Mouse (Mus musculus) layer of hippocampus, postnatal 25 days (tissue): Measurements from ENCODE around the gene 2310079G19Rik. TPM values are rescaled to one million over a fixed set of nuclear protein-coding genes. Genes with fewer than 3 reads are reported as not detected.

Experiments used
- DNase-seq, 2 experiments: peaks; one replicate each; pipeline ENCODE4 v3.0.0; 2022; ENCODE audit warnings: mixed read lengths in 2 of 2, low spot score in 1 of 2; ENCODE audit errors: extremely low spot score in 1 of 2
- total RNA-seq, 2 experiments: library from RNA; stranded (reverse); gene quantifications; 2 replicates each; pipeline ENCODE4 v1.2.3; 2021

Gene 2310079G19Rik
- not detected for total RNA-seq

GRCm38 (mm10) chr16:88627566-88627965, at the start of gene 2310079G19Rik:
Gene 2310079G19Rik, minus strand, starts transcription at chr16:88627666.
- no peak for DNase-seq

- DNase-seq, result no peak
Observed at GRCm38 (mm10) chr16:88671571-88671970, 44.1 kb upstream of the 2310079G19Rik start, which contains the start of gene Krtap27-1. Gene Krtap27-1, minus strand, starts transcription at chr16:88671671.

GRCm38 (mm10) chr16:88657426-88657825, 30.0 kb upstream of the 2310079G19Rik start:
- DNase-seq, result no peak

GRCm38 (mm10) chr16:88651952-88652351, 24.5 kb upstream of the 2310079G19Rik start:
- DNase-seq, result no peak

DNA sequence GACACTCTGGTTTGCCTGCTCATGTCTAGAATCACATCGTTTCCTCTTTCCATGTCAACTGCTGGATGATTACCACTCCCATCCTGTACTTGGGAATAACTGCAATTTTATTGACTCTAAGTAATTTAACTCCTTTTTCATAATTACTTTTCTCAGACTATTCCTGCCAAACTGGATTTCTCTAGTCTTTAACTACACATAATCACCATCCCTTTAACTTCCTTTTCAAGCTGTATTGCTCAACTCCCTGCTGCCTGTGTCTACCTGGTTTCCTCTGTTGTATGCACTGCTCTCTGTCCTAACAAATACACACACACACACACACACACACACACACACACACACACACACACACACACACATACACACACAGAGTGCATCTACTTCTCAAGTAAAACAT, 23.6 kb upstream of the 2310079G19Rik start:
- no peak for DNase-seq

GRCm38 (mm10) chr16:88647358-88647846, 19.9 kb upstream of the 2310079G19Rik start, which contains the start of gene Krtap26-1:
Gene Krtap26-1, minus strand, starts transcription at chr16:88647796.
- no peak for DNase-seq

GRCm38 (mm10) chr16:88646366-88647111, 19.1 kb upstream of the 2310079G19Rik start:
- DNase-seq, result no peak

GRCm38 (mm10) chr16:88640053-88640452, 12.6 kb upstream of the 2310079G19Rik start:
- no peak for DNase-seq

DNA sequence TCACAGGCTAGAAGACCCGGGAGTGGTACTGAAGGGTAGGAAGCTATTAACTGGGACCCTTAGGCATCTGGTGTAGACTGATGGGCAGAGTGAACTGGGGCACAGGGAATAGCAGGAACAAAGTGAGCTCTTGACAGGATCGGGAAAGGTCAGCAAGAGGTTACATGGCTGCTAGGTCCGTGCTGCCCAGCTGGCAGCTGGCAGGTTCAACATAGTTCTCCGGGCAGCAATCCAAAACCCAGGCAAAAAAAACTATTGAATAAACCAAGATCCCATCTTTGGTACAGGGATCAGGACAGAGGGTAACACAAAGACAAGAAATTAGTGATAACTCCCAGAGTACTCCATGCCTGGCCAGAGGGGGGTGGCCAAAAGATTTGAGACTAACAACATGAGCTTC, 7.7 kb upstream of the 2310079G19Rik start:
- DNase-seq, result no peak

- DNase-seq, result no peak
Observed at GRCm38 (mm10) chr16:88631474-88631873, 4.0 kb upstream of the 2310079G19Rik start.

GRCm38 (mm10) chr16:88612712-88613111, 14.8 kb downstream of the 2310079G19Rik start:
- DNase-seq, result no peak

GRCm38 (mm10) chr16:88611922-88612321, 15.5 kb downstream of the 2310079G19Rik start, which contains the start of gene Krtap24-1:
Gene Krtap24-1, minus strand, starts transcription at chr16:88612279.
- no peak for DNase-seq

- DNase-seq, result no peak
Observed at GRCm38 (mm10) chr16:88604570-88604969, 22.9 kb downstream of the 2310079G19Rik start.

DNA sequence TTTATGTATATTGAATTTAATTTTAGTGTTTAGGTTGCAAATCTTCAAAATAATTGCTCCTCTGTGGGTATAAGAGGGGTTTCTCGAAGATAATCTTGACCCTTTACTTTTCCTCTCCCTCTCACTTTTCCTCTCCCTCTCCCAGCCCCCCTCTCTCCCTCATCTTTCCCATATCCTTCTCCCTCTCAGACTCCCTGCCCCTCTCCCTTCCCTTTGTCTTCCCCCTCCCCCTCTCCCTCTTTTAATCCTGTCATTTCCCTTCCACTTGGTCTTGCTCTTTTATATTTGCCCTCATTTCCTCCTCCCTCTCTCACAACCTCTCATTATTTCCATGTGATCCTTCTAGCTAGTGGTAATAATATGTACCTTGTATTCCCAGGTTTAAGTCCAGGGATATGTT, 25.0 kb downstream of the 2310079G19Rik start:
- no peak for DNase-seq

DNA sequence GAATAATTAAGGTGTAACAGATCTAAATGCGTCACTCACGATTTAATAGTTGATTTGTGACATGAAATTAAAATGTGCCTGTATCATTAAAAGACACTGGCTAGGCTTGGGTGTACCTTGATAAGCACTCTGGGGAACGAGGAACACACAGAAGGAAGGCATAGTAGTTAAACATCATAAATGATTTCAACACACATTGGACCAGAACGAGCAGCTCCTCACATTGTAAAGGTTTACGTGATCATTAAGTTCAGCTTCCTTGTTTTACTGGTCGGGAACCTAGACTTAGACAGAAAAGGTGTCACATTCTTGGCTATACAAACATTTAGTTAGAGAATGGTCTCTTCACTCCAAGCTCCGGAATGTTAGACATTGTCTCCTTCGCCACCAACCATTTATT, 27.2 kb downstream of the 2310079G19Rik start:
- DNase-seq, result no peak

GRCm38 (mm10) chr16:88599504-88600237, 27.8 kb downstream of the 2310079G19Rik start:
- no peak for DNase-seq

GRCm38 (mm10) chr16:88592758-88593157, 34.7 kb downstream of the 2310079G19Rik start:
- no peak for DNase-seq

DNA sequence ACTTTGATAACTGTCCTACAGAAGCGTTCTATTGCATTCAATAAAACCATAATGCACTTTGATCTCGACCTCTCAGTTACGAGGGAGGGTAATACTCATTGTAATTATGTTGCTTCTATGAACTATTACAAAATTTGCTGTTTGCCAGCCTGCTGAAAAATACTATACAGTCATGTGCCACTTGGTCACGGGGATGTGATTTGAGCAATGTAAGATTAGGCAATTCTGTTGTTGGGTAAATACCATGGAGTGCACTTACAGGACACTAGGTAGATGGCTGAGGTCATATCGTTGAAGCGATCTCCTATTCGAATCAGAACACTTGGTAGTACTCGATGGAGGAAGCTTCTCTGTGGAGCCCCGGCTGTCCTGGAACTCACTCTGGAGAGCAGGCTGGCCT, 44.1 kb downstream of the 2310079G19Rik start:
- no peak for DNase-seq
